Mouse (Mus musculus) monocyte, adult 5-6 weeks (primary cell): ENCODE results near the gene Cdh15. TPM values are rescaled to one million over a fixed set of nuclear protein-coding genes. Genes with fewer than 3 reads are reported as not detected.

Source experiments
- ATAC-seq: fragments of 153-309, 156-312 bp; replicated peaks from 2 replicates; pipeline ENCODE4 v1.8.0; 2017; ENCODE audit warnings: mild to moderate bottlenecking; ENCODE audit not compliant: low TSS enrichment, insufficient number of reproducible peaks, severe bottlenecking, poor library complexity, low FRiP score
- total RNA-seq: library from RNA; stranded (forward); fragments of 200-1000, 200-491, 200-594 nt; gene quantifications from 3 replicates; pipeline ENCODE4 v1.2.3, GENCODE M21; 2017

Gene Cdh15
- total RNA-seq, 1 experiment from 2014 or later = not detected

GRCm38 (mm10) chr8:122834971-122835370, 12.8 kb upstream of the Cdh15 start:
- ATAC-seq = peak; percentile 82

GRCm38 (mm10) chr8:122836199-122836598, 11.6 kb upstream of the Cdh15 start:
- no peak for ATAC-seq

- ATAC-seq = no peak
Measured at GRCm38 (mm10) chr8:122836696-122837095, 11.1 kb upstream of the Cdh15 start.

GRCm38 (mm10) chr8:122844161-122844560, 3.6 kb upstream of the Cdh15 start:
- no peak for ATAC-seq

GRCm38 (mm10) chr8:122845662-122846061, 2.1 kb upstream of the Cdh15 start:
- ATAC-seq = no peak

- no peak for ATAC-seq
Measured at GRCm38 (mm10) chr8:122849152-122849910, 1.6 kb downstream of the Cdh15 start.

- ATAC-seq = no peak
Measured at GRCm38 (mm10) chr8:122850641-122851240, 3.0 kb downstream of the Cdh15 start.

GRCm38 (mm10) chr8:122851692-122852545, 4.2 kb downstream of the Cdh15 start:
- ATAC-seq = no peak

GRCm38 (mm10) chr8:122852546-122852905, 4.8 kb downstream of the Cdh15 start:
- no peak for ATAC-seq

- ATAC-seq = no peak
Measured at GRCm38 (mm10) chr8:122853340-122853771, 5.6 kb downstream of the Cdh15 start.

GRCm38 (mm10) chr8:122854388-122854787, 6.6 kb downstream of the Cdh15 start:
- no peak for ATAC-seq

GRCm38 (mm10) chr8:122855123-122855522, 7.4 kb downstream of the Cdh15 start:
- ATAC-seq = no peak

- no peak for ATAC-seq
Measured at GRCm38 (mm10) chr8:122856288-122856687, 8.5 kb downstream of the Cdh15 start.

- ATAC-seq = no peak
Measured at GRCm38 (mm10) chr8:122859843-122860242, 12.1 kb downstream of the Cdh15 start.

- ATAC-seq = no peak
Measured at GRCm38 (mm10) chr8:122864719-122865129, 17.0 kb downstream of the Cdh15 start.

GRCm38 (mm10) chr8:122865441-122865840, 17.7 kb downstream of the Cdh15 start:
- ATAC-seq = no peak

GRCm38 (mm10) chr8:122866231-122866630, 18.5 kb downstream of the Cdh15 start:
- no peak for ATAC-seq

GRCm38 (mm10) chr8:122867982-122868381, 20.2 kb downstream of the Cdh15 start:
- ATAC-seq = no peak

- peak; percentile 85 for ATAC-seq
Measured at GRCm38 (mm10) chr8:122870377-122870863, 22.7 kb downstream of the Cdh15 start.
